Mouse (Mus musculus) splenic B cell, adult 2 months (primary cell): Measurements from ENCODE around the gene Rsc1a1.

Experiments used
- DNase-seq: peaks from one replicate; pipeline ENCODE4 v3.0.0-alpha.2; 2011; ENCODE audit warnings: low read depth, low spot score
- H3K27me3 ChIP-seq: 2 replicates; pipeline ENCODE4 v1.6.1; 2012; ENCODE audit warnings: mild to moderate bottlenecking, low read length, moderate library complexity, mixed read lengths; ENCODE audit not compliant: control insufficient read depth, poor library complexity, insufficient read depth, severe bottlenecking
- H3K36me3 ChIP-seq: 2 replicates; pipeline ENCODE4 v1.6.1; 2012; ENCODE audit warnings: mild to moderate bottlenecking, low read length, moderate library complexity, mixed read lengths; ENCODE audit not compliant: control insufficient read depth, poor library complexity, insufficient read depth, severe bottlenecking

The Rsc1a1 gene

DNA sequence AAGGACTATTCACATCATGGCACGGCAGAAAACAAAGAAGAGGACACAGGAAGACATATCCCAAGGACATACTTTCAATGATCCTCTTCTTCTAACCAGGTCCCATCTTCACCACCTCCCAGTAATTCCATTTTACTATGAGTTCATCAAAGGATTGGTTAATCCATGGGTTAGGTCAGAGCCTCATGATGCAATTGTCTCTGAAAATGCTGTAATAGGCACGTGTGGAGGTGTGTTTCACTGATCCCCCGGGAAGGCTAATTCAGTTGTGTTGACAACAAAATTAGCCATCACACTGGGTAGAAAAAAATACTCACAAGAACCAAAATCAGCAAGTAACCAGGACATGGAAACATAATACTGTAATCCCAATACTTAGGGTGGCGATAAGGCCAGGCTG, 32.2 kb upstream of the Rsc1a1 start:
- Histone ChIP-seq H3K27me3 (no peaks in the 10 kb centered on the region), H3K36me3 (no peaks in the 10 kb centered on the region; the same call in 1 of the 2 replicates)
- DNase-seq = no peak

DNA sequence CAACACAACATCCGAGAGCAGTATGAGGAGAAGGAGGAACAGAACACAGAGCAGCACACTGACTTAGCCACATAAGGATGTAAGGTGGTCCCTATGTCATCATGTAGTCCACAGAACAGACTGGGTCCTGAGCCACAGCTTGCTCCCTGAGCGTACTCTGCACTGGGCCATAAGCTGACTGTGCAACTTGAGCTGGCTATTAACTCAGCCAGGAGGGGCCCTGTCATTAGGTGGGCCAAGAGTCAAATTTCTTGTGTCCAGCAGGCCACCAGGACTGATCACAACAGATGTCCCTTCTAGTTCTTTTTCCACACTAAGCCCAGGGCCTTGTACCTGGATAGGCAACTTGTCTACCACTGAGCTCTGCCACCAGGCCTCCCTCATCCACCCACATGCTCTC, 29.6 kb upstream of the Rsc1a1 start:
- no peak for DNase-seq
- Histone ChIP-seq H3K27me3 (no peaks in the 10 kb centered on the region), H3K36me3 (no peaks in the 10 kb centered on the region; the same call in 1 of the 2 replicates)

DNA sequence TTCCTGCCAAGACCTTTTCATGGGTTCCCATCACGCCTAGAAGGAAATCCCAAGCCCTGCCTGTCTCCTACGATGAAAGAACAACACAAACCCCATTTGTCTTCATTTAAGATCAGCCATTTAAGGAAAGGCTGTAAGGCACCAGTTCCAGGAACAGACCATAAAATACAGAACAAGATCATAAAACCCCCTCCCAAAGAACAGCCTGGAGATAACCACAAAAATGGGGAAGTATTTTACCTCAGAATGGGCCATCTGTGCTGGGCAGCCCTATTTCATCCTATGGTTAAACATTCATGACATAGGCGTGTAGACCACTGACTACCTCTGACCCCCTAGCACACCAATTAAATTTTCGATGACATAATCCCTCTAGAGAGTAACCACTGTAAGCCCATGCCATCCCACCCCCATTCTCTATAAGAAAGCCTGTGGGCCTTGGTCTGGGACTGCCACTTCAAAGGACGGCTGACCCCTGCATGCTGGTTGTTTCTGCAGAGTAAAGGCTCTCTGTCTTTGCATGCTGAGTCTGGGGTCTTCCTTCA, 28.3 kb upstream of the Rsc1a1 start:
- peak; percentile 43 for DNase-seq
- Histone ChIP-seq H3K27me3 (no peaks in the 10 kb centered on the region), H3K36me3 (no peaks in the 10 kb centered on the region; the same call in none of the 2 replicates)

DNA sequence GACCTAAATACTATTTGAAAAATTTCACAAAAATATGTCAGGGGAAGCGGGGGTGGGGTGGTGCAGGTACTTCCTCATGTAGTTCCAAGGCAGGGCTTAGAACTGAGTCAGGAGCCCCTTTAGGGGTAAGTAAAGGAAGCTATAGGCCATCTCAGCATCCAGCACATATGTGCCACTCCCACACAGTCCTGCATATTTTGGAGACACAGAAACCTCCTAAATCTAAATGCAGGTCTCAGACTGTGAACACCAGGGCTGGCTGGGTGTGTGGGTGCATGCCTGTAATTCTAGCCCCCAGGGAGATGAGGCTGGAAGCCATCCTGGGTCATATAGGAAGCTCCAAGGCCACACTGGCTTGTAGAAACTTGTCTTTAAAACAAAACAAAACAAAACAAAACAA, 25.9 kb upstream of the Rsc1a1 start:
- DNase-seq = no peak
- no peaks in the 10 kb centered on the region; the same call in none of the 2 replicates for H3K36me3 ChIP-seq
- H3K27me3 ChIP-seq = no peaks in the 10 kb centered on the region

DNA sequence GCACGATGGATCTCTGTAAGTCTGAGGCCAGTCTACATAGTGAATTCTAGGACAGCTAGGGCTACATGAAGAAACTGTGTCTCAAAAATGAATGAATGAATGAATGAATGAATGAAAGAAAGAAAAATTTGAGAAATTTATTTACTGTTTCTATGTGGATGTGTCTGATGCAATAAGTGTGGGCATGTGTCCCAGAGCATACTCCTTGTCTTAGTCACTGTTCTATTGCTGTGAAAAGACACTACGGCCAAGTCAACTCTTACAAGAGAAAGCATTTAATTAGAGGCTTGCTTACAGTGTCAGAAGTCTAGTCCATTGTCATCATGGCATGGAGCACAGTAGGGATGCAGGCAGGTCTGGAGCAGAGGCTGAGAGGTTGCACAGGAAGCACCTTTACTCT, 23.6 kb upstream of the Rsc1a1 start:
- Histone ChIP-seq H3K27me3 (no peaks in the 10 kb centered on the region), H3K36me3 (peaks cover 12% of the 10 kb centered on the region)
- no peak for DNase-seq

DNA sequence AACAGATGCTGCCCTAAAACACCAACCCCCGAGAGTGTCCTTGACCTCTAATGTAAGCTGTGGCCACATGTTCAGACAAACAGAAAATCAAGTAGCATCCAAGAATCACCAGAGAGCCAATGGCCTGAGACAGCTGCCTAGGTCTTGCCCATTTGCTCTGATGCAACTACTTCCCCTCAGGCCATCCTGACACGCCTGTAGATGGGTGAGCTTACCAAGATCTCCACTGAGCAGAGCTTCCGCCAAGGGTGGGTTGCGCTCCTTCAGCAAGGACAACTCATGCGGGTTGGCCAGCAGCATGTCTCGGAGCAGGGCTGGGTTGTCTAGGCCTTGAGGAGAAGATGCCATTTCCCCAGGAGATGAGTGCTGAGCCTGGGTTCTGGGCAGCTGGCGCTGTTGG, 22.6 kb upstream of the Rsc1a1 start:
- peaks cover 13% of the 10 kb centered on the region for H3K36me3 ChIP-seq
- no peak for DNase-seq
- no peaks in the 10 kb centered on the region for H3K27me3 ChIP-seq

DNA sequence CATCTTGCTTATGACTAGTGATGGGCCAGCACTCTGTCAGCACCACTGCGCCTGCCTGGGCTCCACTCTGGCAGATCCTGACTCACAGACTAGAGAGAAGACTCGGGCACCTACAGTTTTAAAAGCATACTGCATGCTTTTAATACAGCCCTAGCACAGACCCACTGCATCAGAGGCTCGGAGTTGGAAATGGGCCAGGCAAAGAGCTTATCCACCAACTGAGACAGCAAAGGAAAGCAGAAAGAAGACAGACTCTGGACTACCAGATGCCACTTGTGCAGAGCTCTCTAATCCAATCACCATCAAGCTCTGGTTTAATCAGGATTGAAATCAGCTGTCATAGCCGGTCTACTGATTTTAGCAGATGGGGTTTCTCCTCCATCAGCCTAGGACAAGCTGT, 19.9 kb upstream of the Rsc1a1 start:
- peaks cover 18% of the 10 kb centered on the region; the same call in 1 of the 2 replicates for H3K36me3 ChIP-seq
- H3K27me3 ChIP-seq = no peaks in the 10 kb centered on the region
- DNase-seq = no peak

DNA sequence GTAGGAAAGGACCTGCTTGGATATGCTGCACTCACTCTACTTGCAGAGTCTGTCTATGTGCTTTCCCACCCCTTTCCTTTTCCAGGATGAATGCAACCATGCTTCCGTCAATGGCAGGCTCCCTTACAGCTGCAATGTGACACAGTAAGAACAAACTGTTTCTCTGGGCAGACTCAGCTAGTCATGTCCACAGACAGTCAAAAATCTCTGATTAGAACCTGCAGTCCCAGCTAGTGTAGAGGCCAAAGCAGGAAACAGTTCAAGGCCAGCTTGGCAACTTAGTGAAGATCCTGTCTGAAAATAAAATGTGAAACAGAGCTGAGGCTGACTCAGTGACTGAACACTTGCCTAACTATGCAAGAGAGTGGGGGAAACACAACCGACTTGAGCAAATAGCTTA, 19.2 kb upstream of the Rsc1a1 start:
- Histone ChIP-seq H3K36me3 (peaks cover 18% of the 10 kb centered on the region; the same call in 1 of the 2 replicates), H3K27me3 (no peaks in the 10 kb centered on the region)
- DNase-seq = no peak

DNA sequence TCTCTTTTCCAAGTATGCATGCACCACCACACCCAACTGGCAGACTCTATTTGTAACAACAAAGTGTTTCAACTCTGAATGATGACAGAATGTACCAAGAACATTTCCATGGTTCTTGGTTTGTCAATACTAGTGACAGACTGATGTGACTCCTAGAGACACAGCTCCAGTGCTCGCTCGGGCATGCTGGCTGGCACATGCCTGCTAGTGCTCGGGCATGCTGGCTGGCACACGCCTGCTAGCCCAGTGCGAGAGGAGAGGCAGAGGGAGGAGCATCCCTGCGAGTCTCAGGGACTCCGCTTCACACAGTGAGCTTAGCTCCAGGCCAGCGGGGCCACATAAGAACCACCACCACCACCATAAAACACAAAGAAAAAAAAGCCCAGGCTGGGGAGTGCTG, 9.3 kb upstream of the Rsc1a1 start:
- no peak for DNase-seq
- Histone ChIP-seq H3K27me3 (no peaks in the 10 kb centered on the region), H3K36me3 (peaks cover 23% of the 10 kb centered on the region)

DNA sequence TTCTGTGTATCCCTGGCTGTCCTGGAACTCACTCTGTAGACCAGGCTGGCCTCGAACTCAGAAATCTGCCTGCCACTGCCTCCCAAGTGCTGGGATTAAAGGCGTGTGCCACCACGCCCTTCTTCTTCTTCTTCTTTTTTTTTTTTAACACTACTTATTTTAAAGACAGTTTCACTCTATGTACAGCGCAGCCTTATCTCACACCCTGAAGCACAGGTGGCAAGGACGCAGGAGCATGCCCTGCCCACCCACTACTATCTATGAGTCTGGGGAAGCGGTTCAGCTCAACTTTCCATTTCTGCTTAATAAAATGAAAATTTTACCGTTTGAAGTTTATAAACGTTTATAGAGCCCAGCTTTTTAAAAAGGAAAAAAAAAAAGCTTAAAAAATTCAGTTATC, 3.1 kb upstream of the Rsc1a1 start:
- peaks cover 26% of the 10 kb centered on the region for H3K36me3 ChIP-seq
- DNase-seq = no peak
- no peaks in the 10 kb centered on the region for H3K27me3 ChIP-seq

DNA sequence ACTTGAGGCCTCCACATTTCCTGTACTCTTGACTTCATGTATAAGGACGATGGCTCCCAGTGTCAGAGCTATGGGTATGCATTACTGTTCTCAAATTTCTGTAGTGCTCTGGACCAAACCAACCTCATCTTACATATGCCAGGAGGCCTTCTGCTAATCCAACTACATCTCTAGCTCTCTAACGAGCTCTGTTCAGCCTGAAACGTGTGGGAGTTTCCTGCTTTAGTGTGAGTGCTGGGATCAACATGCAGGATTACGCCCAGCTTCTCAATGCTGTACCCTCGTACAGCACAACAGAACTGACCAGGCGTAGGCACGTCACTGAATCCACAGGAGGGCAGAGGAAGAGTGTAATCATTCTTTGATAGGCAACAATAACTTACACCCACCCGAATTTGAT, 1.1 kb upstream of the Rsc1a1 start:
- no peak for DNase-seq
- Histone ChIP-seq H3K36me3 (peaks cover 27% of the 10 kb centered on the region), H3K27me3 (no peaks in the 10 kb centered on the region)

DNA sequence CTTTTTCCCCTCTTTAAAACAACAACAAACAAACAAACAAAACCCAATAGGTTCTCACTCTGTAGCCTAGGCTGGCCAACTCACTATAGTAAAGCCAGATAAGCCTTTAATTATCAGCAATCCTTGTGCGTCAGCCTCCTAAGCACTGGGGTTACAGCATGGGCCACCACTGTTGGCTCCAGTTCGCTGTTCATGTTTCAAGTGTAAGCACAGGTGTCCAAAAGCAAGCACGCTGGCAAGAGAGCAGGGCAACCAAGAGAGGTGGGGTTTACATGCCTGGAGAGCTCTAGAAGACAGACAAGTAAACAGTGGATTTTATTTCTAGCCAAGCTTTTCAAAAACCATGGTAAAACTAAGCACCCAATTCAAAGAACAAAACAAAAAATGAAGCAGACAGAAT, 694 bp upstream of the Rsc1a1 start:
- H3K27me3 ChIP-seq = no peaks in the 10 kb centered on the region
- H3K36me3 ChIP-seq = peaks cover 24% of the 10 kb centered on the region
- no peak for DNase-seq

DNA sequence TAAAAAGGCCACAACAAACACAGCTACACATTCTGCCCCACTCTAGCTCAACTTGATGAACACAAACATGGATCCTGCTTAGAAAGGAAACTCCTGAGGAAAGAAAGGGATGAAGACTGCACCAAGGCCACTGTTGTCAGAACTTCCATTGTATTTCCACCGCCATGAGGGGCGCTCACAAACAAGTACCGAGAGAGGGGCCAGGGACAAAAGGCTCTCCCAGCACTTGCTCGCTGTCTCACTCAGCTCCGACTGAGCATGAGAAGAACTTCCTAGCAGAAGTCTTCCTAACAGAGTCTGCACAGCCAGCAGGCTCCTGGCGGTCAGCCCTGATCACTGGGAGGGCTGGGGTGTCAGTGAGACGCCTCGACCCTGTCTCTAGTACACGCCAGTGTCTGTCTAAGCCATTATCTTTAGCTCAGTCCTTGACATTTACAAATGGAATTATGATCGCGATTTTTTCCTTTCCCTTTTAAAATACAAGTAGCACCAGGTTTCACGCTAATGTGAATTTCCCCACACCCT, 2.6 kb downstream of the Rsc1a1 start:
- Histone ChIP-seq H3K36me3 (peaks cover 16% of the 10 kb centered on the region), H3K27me3 (no peaks in the 10 kb centered on the region)
- no peak for DNase-seq

DNA sequence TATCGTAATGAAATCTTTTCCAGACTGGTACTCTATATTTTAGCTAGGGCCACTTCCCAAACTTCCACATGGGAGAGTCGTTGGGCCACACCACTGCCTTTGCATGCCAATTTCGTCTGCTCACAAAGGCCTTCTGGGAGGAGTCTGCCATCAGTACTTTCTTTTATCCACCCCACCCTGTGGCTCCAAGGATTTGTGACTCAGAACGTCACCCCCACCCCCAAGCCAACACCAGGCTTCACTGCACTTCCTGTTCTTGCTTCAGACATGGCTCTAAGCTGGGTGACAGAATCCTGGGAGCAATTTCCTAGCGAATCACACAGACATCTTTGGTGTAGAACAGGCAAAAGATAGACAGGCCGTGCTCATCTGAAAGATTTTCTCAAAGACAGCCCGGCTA, 3.6 kb downstream of the Rsc1a1 start:
- no peaks in the 10 kb centered on the region for H3K27me3 ChIP-seq
- H3K36me3 ChIP-seq = peaks cover 14% of the 10 kb centered on the region
- no peak for DNase-seq

DNA sequence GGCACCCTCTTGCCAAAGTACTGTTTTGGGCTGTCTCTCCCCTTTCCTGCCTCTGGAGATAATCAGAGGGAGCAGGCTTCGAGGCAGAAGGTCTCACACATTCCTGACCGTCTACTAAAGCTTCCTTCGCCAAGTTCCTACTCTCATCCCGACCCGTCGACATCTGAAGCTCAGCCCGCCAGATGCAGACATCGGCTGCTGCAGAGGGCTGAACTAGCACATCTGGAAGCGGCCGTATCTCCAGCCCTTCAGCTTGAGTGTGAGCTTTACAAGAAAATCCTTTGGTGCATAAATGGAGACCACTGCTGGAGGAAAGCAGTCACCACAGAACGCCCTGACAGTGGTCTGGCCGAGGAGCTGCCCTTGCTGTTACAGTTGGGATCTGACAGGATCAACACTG, 4.5 kb downstream of the Rsc1a1 start:
- Histone ChIP-seq H3K36me3 (peaks cover 12% of the 10 kb centered on the region), H3K27me3 (no peaks in the 10 kb centered on the region)
- no peak for DNase-seq

DNA sequence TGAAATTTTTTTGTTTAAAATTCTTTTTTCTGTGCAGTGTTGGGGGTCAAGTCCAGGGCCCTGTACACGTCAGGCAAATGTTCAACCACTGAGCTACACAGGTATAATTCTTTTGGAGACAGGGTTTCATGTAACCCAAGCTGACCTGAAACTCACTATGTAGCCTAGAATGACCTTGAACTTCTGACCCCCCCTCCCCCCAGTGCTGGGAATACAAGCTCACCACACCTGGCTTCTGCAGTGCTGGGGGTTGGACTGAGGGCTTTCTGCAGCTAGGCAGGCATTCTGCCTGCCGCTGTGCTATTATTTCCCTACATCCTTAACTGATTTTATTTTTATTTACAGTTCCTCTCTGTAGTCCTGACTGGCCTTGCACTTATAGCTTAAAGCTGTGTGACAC, 6.4 kb downstream of the Rsc1a1 start:
- no peak for DNase-seq
- Histone ChIP-seq H3K27me3 (no peaks in the 10 kb centered on the region), H3K36me3 (peaks cover 2% of the 10 kb centered on the region; the same call in 1 of the 2 replicates)
